Mouse (Mus musculus): ENCODE measurements around the gene Mfsd4a.

- TF ChIP-seq CTCF (IDR thresholded peaks at IDR 0.05; ENCODE audit: low read depth): peak; percentile 96
- TF ChIP-seq EP300 (IDR thresholded peaks at IDR 0.05; ENCODE audit: low read depth): no peak
These were observed 85.0 kb downstream of the Mfsd4a start for GRCm38 (mm10) chr1:131982907-131983306.

Measured in heart, postnatal 0 days (tissue).